Mouse (Mus musculus) Patski (cell line): ENCODE measurements around the gene Ccl27a. TPM values are rescaled to one million over a fixed set of nuclear protein-coding genes. Genes with fewer than 3 reads are reported as not detected.

ENCODE experiments used
- ATAC-seq: fragments of 100-300 bp; one replicate; pipeline ENCODE4 v1.8.0; 2021
- CTCF ChIA-PET: fragments of 350-600 bp; sonication (Branson Sonifier 250); formaldehyde crosslinking; loops from one replicate; lab custom pipeline; 2022; ENCODE audit warnings: inconsistent platforms; lab: Charles Lee
- POLR2A ChIA-PET: fragments of 350-600 bp; sonication (Branson Sonifier 250); formaldehyde crosslinking; loops from one replicate; lab custom pipeline; 2022; ENCODE audit warnings: antibody characterized with exemption, inconsistent platforms; lab: Charles Lee
- DNase-seq: peaks from one replicate; pipeline ENCODE4 v3.0.0-alpha.2; 2011; ENCODE audit warnings: low read depth, low spot score
- H3K27me3 ChIP-seq: fragments of 371-371 bp; one replicate; pipeline ENCODE4 v1.5.1; 2021
- CTCF ChIP-seq: fragments of 100-300 bp; IDR thresholded peaks from one replicate; pipeline ENCODE4 v1.5.1; 2021
- in situ Hi-C: fragments of 300-500 bp; cut with MboI; formaldehyde crosslinking; loops from 3 replicates; pipeline ENCODE4 v1.11.1; 2018; ENCODE audit warnings: low pct_unique_long_range_greater_than_20kb, mixed read lengths
- polyA plus RNA-seq: library from polyadenylated mRNA; unstranded; gene quantifications from one replicate; pipeline ENCODE4 v1.2.3, GENCODE M21; 2021

The Ccl27a gene
- polyA plus RNA-seq, 1 experiment from 2014 or later = 17.9 TPM

GRCm38 (mm10) chr4:41731052-41731765 lies 42.8 kb downstream of the Ccl27a start, which contains the start of gene Arid3c:
Gene Arid3c, minus strand, starts transcription at chr4:41731142.
- ChIA-PET CTCF (no interaction called here), POLR2A (no interaction called here)
- H3K27me3 ChIP-seq = peaks cover 25% of the 10 kb centered on the region
- DNase-seq = no peak
- TF ChIP-seq CTCF = no peak
- no peak for ATAC-seq
- in situ Hi-C loops = no loop called here

GRCm38 (mm10) chr4:41726826-41727621 lies 47.0 kb downstream of the Ccl27a start:
- ChIA-PET CTCF (no interaction called here), POLR2A (no interaction called here)
- in situ Hi-C loops = no loop called here
- DNase-seq = no peak
- no peak for ATAC-seq
- TF ChIP-seq CTCF = no peak
- H3K27me3 ChIP-seq = peaks cover 28% of the 10 kb centered on the region

- DNase-seq = peak; percentile 82
- ChIA-PET POLR2A (interaction anchor here (2.2 kb wide), 1 partner anchor 9 kb away, joined by 7 read pairs; the partner anchor contains the start of gene Rpp25l), CTCF (interaction anchor here (1.7 kb wide), 1 partner anchor 20 kb away, joined by 4 read pairs; no protein-coding TSS in a partner anchor)
Observed at GRCm38 (mm10) chr4:41722918-41723351, 51.1 kb downstream of the Ccl27a start, which contains the start of gene Dctn3. Gene Dctn3, minus strand, starts transcription at chr4:41723170.

More at GRCm38 (mm10) chr4:41722918-41723351, 51.1 kb downstream of the Ccl27a start, which contains the start of gene Dctn3:
- TF ChIP-seq CTCF = no peak
- ATAC-seq = peak; percentile 97
- in situ Hi-C loops = loop anchor here (25.0 kb wide), 1 partner anchor 586 kb away; the partner anchor contains the start of gene Ube2r2
- peaks cover 10% of the 10 kb centered on the region for H3K27me3 ChIP-seq

Other genes with a start within 250 kb of the Ccl27a start
- 19.3 TPM for gene Fam219a, start 204.7 kb downstream of the Ccl27a start, polyA plus RNA-seq
- 0.40 TPM for gene Dnaic1, start 204.5 kb downstream of the Ccl27a start, polyA plus RNA-seq
- gene Enho, start 133.9 kb downstream of the Ccl27a start, polyA plus RNA-seq = 3.0 TPM
- gene Cntfr, start 77.2 kb downstream of the Ccl27a start, polyA plus RNA-seq = 6.7 TPM
- gene Il11ra1, start 74.3 kb downstream of the Ccl27a start, polyA plus RNA-seq = 26.2 TPM
- gene Rpp25l, start 60.7 kb downstream of the Ccl27a start, polyA plus RNA-seq = 27.2 TPM
- gene Dctn3, start 51.1 kb downstream of the Ccl27a start, polyA plus RNA-seq = 116 TPM
- 0.04 TPM for gene Arid3c, start 43.1 kb downstream of the Ccl27a start, polyA plus RNA-seq
- gene Galt, start 19.0 kb downstream of the Ccl27a start, polyA plus RNA-seq = 28.4 TPM
- 44.4 TPM for gene Sigmar1, start 18.1 kb downstream of the Ccl27a start, polyA plus RNA-seq
- not detected for gene Gm21541, start 129.4 kb upstream of the Ccl27a start, polyA plus RNA-seq
- 1.5 TPM for gene Gm20878, start 167.3 kb upstream of the Ccl27a start, polyA plus RNA-seq
- gene Fam205a4, start 191.8 kb upstream of the Ccl27a start, polyA plus RNA-seq = not detected